Mouse (Mus musculus) liver, postnatal 0 days (tissue): Measurements from ENCODE around the gene 5730522E02Rik. TPM values are rescaled to one million over a fixed set of nuclear protein-coding genes. Genes with fewer than 3 reads are reported as not detected.

Source experiments
- ATAC-seq: fragments of 200-750 bp; cut with Nextera tagmentation; 2 replicates; pipeline ENCODE4 v1.8.0; 2017; ENCODE audit warnings: mild to moderate bottlenecking, moderate library complexity
- DNase-seq: peaks from one replicate; pipeline ENCODE4 v3.0.0-alpha.2; 2016
- H3K27ac ChIP-seq: fragments of 300-500 bp; sonication (generic); 2 replicates; pipeline ENCODE4 v1.5.1; 2014; ENCODE audit warnings: antibody characterized with exemption, moderate library complexity, mild to moderate bottlenecking, low read depth
- H3K27me3 ChIP-seq: fragments of 300-500 bp; sonication (generic); 2 replicates; pipeline ENCODE4 v1.6.1; 2014; ENCODE audit warnings: low read length, control low read depth, mixed read lengths; ENCODE audit not compliant: insufficient read depth
- H3K36me3 ChIP-seq: fragments of 300-500 bp; sonication (generic); replicated peaks from 2 replicates; pipeline ENCODE4 v1.6.1; 2014; ENCODE audit warnings: mild to moderate bottlenecking, control low read depth, low read length, moderate library complexity, mixed read lengths; ENCODE audit not compliant: insufficient read depth
- H3K4me1 ChIP-seq: fragments of 300-500 bp; sonication (generic); 2 replicates; pipeline ENCODE4 v1.6.1; 2014; ENCODE audit warnings: antibody characterized with exemption, mild to moderate bottlenecking, control low read depth; ENCODE audit not compliant: insufficient read depth
- H3K4me2 ChIP-seq: fragments of 300-500 bp; sonication (generic); 2 replicates; pipeline ENCODE4 v1.6.1; 2014; ENCODE audit warnings: low read depth, mild to moderate bottlenecking, low read length, moderate library complexity, mixed read lengths
- H3K4me3 ChIP-seq: fragments of 300-500 bp; sonication (generic); 2 replicates; pipeline ENCODE4 v1.5.1; 2014; ENCODE audit warnings: low read depth, low read length
- H3K9ac ChIP-seq: fragments of 300-500 bp; sonication (generic); replicated peaks from 2 replicates; pipeline ENCODE4 v1.6.1; 2014; ENCODE audit warnings: mild to moderate bottlenecking, moderate library complexity
- H3K9me3 ChIP-seq: fragments of 300-500 bp; sonication (generic); 2 replicates; pipeline ENCODE4 v1.6.1; 2016; ENCODE audit warnings: mild to moderate bottlenecking, control low read depth, low read length, mixed read lengths
- CTCF ChIP-seq: sonication (generic); IDR thresholded peaks from 2 replicates; pipeline ENCODE4 v1.5.1; 2016; ENCODE audit warnings: antibody characterized with exemption, low read depth
- EP300 ChIP-seq: IDR thresholded peaks from 2 replicates; pipeline ENCODE4 v1.6.1; 2016; ENCODE audit warnings: antibody characterized with exemption, low read depth, mild to moderate bottlenecking
- WGBS: fragments of 180-500 bp; shearing (Covaris S2); extraction: QIAGEN DNeasy Blood & Tissue Kit; methylation state at CpG from one replicate; pipeline ENCODE4 v1.1.7; 2014; ENCODE audit not compliant: insufficient replicate concordance; 5-methylcytosine and 5-hydroxymethylcytosine counted together
- microRNA-seq: library from miRNA; unstranded; fragments of <30 nt; microRNA quantifications from one replicate; pipeline ENCODE4, GENCODE M21; 2016
- polyA plus RNA-seq: library from polyadenylated mRNA; unstranded; fragments of >200 nt; fragmentation: Nextera tagmentation; extraction: Ambion mirVana; gene quantifications from 2 replicates; pipeline ENCODE4 v1.2.1, GENCODE M21; 2015

The 5730522E02Rik gene
- polyA plus RNA-seq, 1 experiment from 2014 or later: 0.68 TPM

- H3K4me2 ChIP-seq: no peak overlapping the region
- TF ChIP-seq EP300: no peak
- no peak for TF ChIP-seq CTCF
- H3K27me3 ChIP-seq: no peaks in the 10 kb centered on the region
- H3K4me3 ChIP-seq: no peak overlapping the region
- no peak for ATAC-seq
- DNase-seq: no peak
- H3K9ac ChIP-seq: no peak overlapping the region
- no peaks in the 10 kb centered on the region for H3K36me3 ChIP-seq
- no peak overlapping the region for H3K27ac ChIP-seq
- no peaks in the 10 kb centered on the region for H3K4me1 ChIP-seq
- WGBS: 75% methylated on average over 7 of the region's 7 CpGs
- no peaks in the 10 kb centered on the region for H3K9me3 ChIP-seq
Measured at GRCm38 (mm10) chr11:25573408-25574128, 637.0 kb downstream of the 5730522E02Rik start.

GRCm38 (mm10) chr11:25571396-25571795 is 639.2 kb downstream of the 5730522E02Rik start:
- WGBS: 62% methylated on average over 2 of the region's 2 CpGs

More at GRCm38 (mm10) chr11:25571396-25571795, 639.2 kb downstream of the 5730522E02Rik start:
- DNase-seq (no peak), ATAC-seq (no peak)
- no peak overlapping the region for H3K9ac ChIP-seq
- no peaks in the 10 kb centered on the region for H3K9me3 ChIP-seq
- H3K4me3 ChIP-seq: no peak overlapping the region
- no peak overlapping the region for H3K4me2 ChIP-seq
- H3K27ac ChIP-seq: no peak overlapping the region
- H3K4me1 ChIP-seq: no peaks in the 10 kb centered on the region
- TF ChIP-seq CTCF (no peak), EP300 (no peak)
- H3K27me3 ChIP-seq: no peaks in the 10 kb centered on the region
- no peaks in the 10 kb centered on the region for H3K36me3 ChIP-seq

Small RNAs within 50 kb of the gene (microRNA-seq; reads per million reads assigned to microRNA genes)
- not detected for gene Mir6372

Other genes starting within 250 kb of the 5730522E02Rik start
- gene Fancl, start 175.4 kb upstream of the 5730522E02Rik start, polyA plus RNA-seq: 12.8 and 13.1 TPM in 2 replicates